Comparison of ENCODE assay signal across 18 mouse cellular contexts in genomic region chr10:24864434-24864833, GRCm38 (mm10). TPM values are rescaled to one million over a fixed set of nuclear protein-coding genes. Genes with fewer than 3 reads are reported as not detected.
DNase-seq lines count a peak whose midpoint lies in the region; ATAC-seq and TF ChIP-seq lines count a peak whose summit lies in the region.
"Had no signal": no experiment of that assay in that cellular context is flagged by ENCODE, and none has a peak within 500 bp of the region (broad histone marks: within the 10 kb centered on the region; RNA-seq: fewer than 3 reads in every experiment).

No protein-coding gene starts in this region.

- peak; percentile 11 to 16 for DNase-seq in kidney, postnatal 4 days
- DNase-seq in ZHBTc4 (ENCODE audit: low read depth, low spot score), result peak; percentile 19
- DNase-seq in cerebellum, postnatal 14 days, result no peak
- no peak for DNase-seq in layer of hippocampus, adult 11-12 months (ENCODE audit: low spot score)
- no peak for DNase-seq in layer of hippocampus, postnatal 25 days (ENCODE audit: extremely low spot score in 1 of 2, low spot score in 1 of 2)
- DNase-seq: cerebellum, postnatal 10 days; left cerebral cortex, postnatal 4 days; lung, embryonic 14.5 days; spleen, adult 18-20 months had no signal

- no peaks in the 10 kb centered on the region for H3K4me1 ChIP-seq in kidney, embryonic 15.5 days
- H3K4me1 ChIP-seq in E14TG2a.4 (replicated peaks; ENCODE audit: low read depth, low read length), result peaks cover 39% of the 10 kb centered on the region
- H3K4me1 ChIP-seq in small intestine, adult 2 months (ENCODE audit: control insufficient read depth, insufficient read depth, insufficient read length, low read length), result peaks cover 5% of the 10 kb centered on the region; the same call in 1 of the 2 replicates
- H3K4me1 ChIP-seq: embryonic facial prominence, embryonic 12.5 days; forebrain, embryonic 10.5 days; heart, embryonic 10.5 days; midbrain, embryonic 10.5 days had no signal

- TF ChIP-seq POLR2A in small intestine, adult 2 months (IDR thresholded peaks at IDR 0.05; ENCODE audit: low read depth, low read length), result no peak

- no peak overlapping the region for H3K27ac ChIP-seq in kidney, embryonic 15.5 days
- peak overlapping the region; percentile 54; the same call in 1 of the 2 replicates for H3K27ac ChIP-seq in small intestine, adult 2 months (ENCODE audit: insufficient read depth, low read depth, low read length)
- H3K27ac ChIP-seq: embryonic facial prominence, embryonic 12.5 days; forebrain, embryonic 10.5 days; heart, embryonic 10.5 days; midbrain, embryonic 10.5 days had no signal

- ATAC-seq in kidney, embryonic 15.5 days (replicated peaks; ENCODE audit: low FRiP score), result no peak
- ATAC-seq: intestine, embryonic 16.5 days had no signal

- no peaks in the 10 kb centered on the region for H3K36me3 ChIP-seq in kidney, embryonic 15.5 days
- H3K36me3 ChIP-seq in E14TG2a.4 (ENCODE audit: insufficient read depth, low read length), result peaks cover 12% of the 10 kb centered on the region
- no peaks in the 10 kb centered on the region for H3K36me3 ChIP-seq in small intestine, adult 2 months (ENCODE audit: control insufficient read depth, insufficient read depth, low read length)
- H3K36me3 ChIP-seq: embryonic facial prominence, embryonic 12.5 days; forebrain, embryonic 10.5 days; heart, embryonic 10.5 days; midbrain, embryonic 10.5 days had no signal

- WGBS in kidney, embryonic 15.5 days, result 72% methylated on average over 6 of the region's 6 CpGs
- WGBS in small intestine, adult 2 months, result 75% methylated on average over 6 of the region's 6 CpGs

- H3K27me3 ChIP-seq in kidney, embryonic 15.5 days, result no peaks in the 10 kb centered on the region
- H3K27me3 ChIP-seq in E14TG2a.4 (ENCODE audit: insufficient read depth, low read length), result no peaks in the 10 kb centered on the region
- H3K27me3 ChIP-seq in small intestine, adult 2 months (ENCODE audit: control insufficient read depth, insufficient read depth, low read length), result no peaks in the 10 kb centered on the region
- H3K27me3 ChIP-seq: embryonic facial prominence, embryonic 12.5 days had no signal

- H3K9ac ChIP-seq in kidney, embryonic 15.5 days, result no peak overlapping the region
- H3K9ac ChIP-seq: embryonic facial prominence, embryonic 12.5 days; lung, embryonic 14.5 days had no signal

- no peak overlapping the region for H3K4me2 ChIP-seq in kidney, embryonic 15.5 days
- H3K4me2 ChIP-seq: embryonic facial prominence, embryonic 12.5 days; lung, embryonic 14.5 days had no signal

- TF ChIP-seq CTCF in E14TG2a.4 (conservative IDR thresholded peaks at IDR 0.05; ENCODE audit: low read length), result peak; percentile 48
- TF ChIP-seq CTCF in small intestine, adult 2 months (IDR thresholded peaks at IDR 0.05; ENCODE audit: extremely low read depth, insufficient read length, insufficient replicate concordance, low read depth, low read length), result no peak

- H3K4me3 ChIP-seq in kidney, embryonic 15.5 days (replicated peaks), result no peak overlapping the region
- H3K4me3 ChIP-seq in E14TG2a.4 (replicated peaks; ENCODE audit: low read length), result 0 out of 2 replicates have a peak overlapping the region, but pooled peaks have one; percentile 3
- H3K4me3 ChIP-seq in small intestine, adult 2 months (ENCODE audit: low read depth, low read length), result no peak overlapping the region
- H3K4me3 ChIP-seq: embryonic facial prominence, embryonic 12.5 days; forebrain, embryonic 10.5 days; heart, embryonic 10.5 days; midbrain, embryonic 10.5 days had no signal

- no peaks in the 10 kb centered on the region for H3K9me3 ChIP-seq in kidney, embryonic 15.5 days (replicated peaks)
- peaks cover 26% of the 10 kb centered on the region for H3K9me3 ChIP-seq in E14TG2a.4 (ENCODE audit: low read length)
- H3K9me3 ChIP-seq: embryonic facial prominence, embryonic 12.5 days; forebrain, embryonic 10.5 days; heart, embryonic 10.5 days; midbrain, embryonic 10.5 days had no signal

RNA-seq across cellular contexts. Expression of gene Med23, which starts 5.4 kb away (rescaled TPM):
- 22.3 and 23.3 TPM in 2 replicates for polyA plus RNA-seq in kidney, embryonic 15.5 days (2015; fragmentation: Nextera tagmentation; extraction: Ambion mirVana)
- 5.9 and 14.6 TPM in 2 replicates for polyA plus RNA-seq in small intestine, adult 2 months (2012; rRNA removed)
- 10 to 100 TPM; 31.9 to 42.9 TPM for total RNA-seq in layer of hippocampus, postnatal 25 days (2021)

RNA-seq across cellular contexts. Expression of gene Enpp3, which starts 21.8 kb away (rescaled TPM):
- 3.7 and 6.4 TPM in 2 replicates for polyA plus RNA-seq in kidney, embryonic 15.5 days (2015; fragmentation: Nextera tagmentation; extraction: Ambion mirVana)
- polyA plus RNA-seq in small intestine, adult 2 months (2012; rRNA removed), result 33.9 and 64.3 TPM in 2 replicates
- under 1 TPM; 0.17 to 0.23 TPM for total RNA-seq in layer of hippocampus, postnatal 25 days (2021)
- total RNA-seq: hematopoietic stem cell, adult 5-6 weeks had no signal

Comparison
In these comparisons a context has a peak if more than half of its experiments do, and no peak if none do; other contexts are left out.
1. DNase-seq: peak in kidney, postnatal 4 days (2 of 2) and ZHBTc4 (single experiment); none in cerebellum, postnatal 14 days (0 of 2), layer of hippocampus, adult 11-12 months (single experiment) and layer of hippocampus, postnatal 25 days (0 of 2).